ENCODE assay signal across 8 mouse cellular contexts in genomic region chr19:42430981-42431380, GRCm38 (mm10). TPM values are rescaled to one million over a fixed set of nuclear protein-coding genes. Genes with fewer than 3 reads are reported as not detected.
A peak's percentile ranks its signal among the peaks of the same experiment; 100 is the strongest.
DNase-seq lines count a peak whose midpoint lies in the region; ATAC-seq and TF ChIP-seq lines count a peak whose summit lies in the region.

No protein-coding gene starts in this region.

- H3K4me3 ChIP-seq in kidney, embryonic 16.5 days (ENCODE audit: low read length) = peak overlapping the region; percentile 61
- peak overlapping the region; percentile 54 for H3K4me3 ChIP-seq in cortical plate, adult 2 months (ENCODE audit: insufficient read depth, low read length)
- peak overlapping the region; percentile 58 for H3K4me3 ChIP-seq in hindbrain, postnatal 0 days (ENCODE audit: low read length)
- H3K4me3 ChIP-seq in neural tube, embryonic 11.5 days (ENCODE audit: low read depth, low read length) = peak overlapping the region; percentile 65

- TF ChIP-seq CTCF in cortical plate, adult 2 months (IDR thresholded peaks at IDR 0.05; ENCODE audit: extremely low read depth, insufficient read depth, low read length) = no peak
- no peak for TF ChIP-seq CTCF in hindbrain, postnatal 0 days (IDR thresholded peaks at IDR 0.05; ENCODE audit: low read depth)

- no peak for TF ChIP-seq POLR2A in cortical plate, adult 2 months (IDR thresholded peaks at IDR 0.05; ENCODE audit: extremely low read depth, insufficient read depth, low read length)

- peaks cover 65% of the 10 kb centered on the region for H3K27me3 ChIP-seq in kidney, embryonic 16.5 days (ENCODE audit: insufficient read depth, low read length)
- H3K27me3 ChIP-seq in hindbrain, postnatal 0 days (ENCODE audit: insufficient read depth, low read length) = 0 out of 2 replicates have a peak, but pooled peaks cover 4% of the 10 kb centered on the region
- peaks cover 29% of the 10 kb centered on the region for H3K27me3 ChIP-seq in neural tube, embryonic 11.5 days (ENCODE audit: control insufficient read depth, insufficient read depth, low read length)

- 0 out of 2 replicates have a peak overlapping the region, but pooled peaks have one; percentile 44 for H3K9ac ChIP-seq in kidney, embryonic 16.5 days (replicated peaks; ENCODE audit: low read length)
- H3K9ac ChIP-seq in hindbrain, postnatal 0 days (replicated peaks; ENCODE audit: low read length) = peak overlapping the region; percentile 81
- peak overlapping the region; percentile 49 for H3K9ac ChIP-seq in neural tube, embryonic 11.5 days (ENCODE audit: low read length)

- ATAC-seq in kidney, embryonic 16.5 days (ENCODE audit: low FRiP score, low TSS enrichment) = 0 out of 2 replicates have a peak, but pooled peaks have one; percentile 6
- ATAC-seq in hindbrain, postnatal 0 days = peak; percentile 4; the same call in 1 of the 2 replicates
- ATAC-seq in neural tube, embryonic 11.5 days (ENCODE audit: insufficient read depth, low FRiP score, low TSS enrichment) = no peak

- WGBS in kidney, embryonic 16.5 days = 0% methylated on average over 19 of the region's 19 CpGs
- WGBS in hindbrain, postnatal 0 days = under 1% methylated on average over 19 of the region's 19 CpGs
- WGBS in neural tube, embryonic 11.5 days = 4% methylated on average over 19 of the region's 19 CpGs

- no peak for DNase-seq in kidney, postnatal 4 days
- peak; percentile 39 for DNase-seq in hindbrain, postnatal 0 days (ENCODE audit: low spot score)
- DNase-seq in neural tube, embryonic 11.5 days (ENCODE audit: low spot score) = no peak
- no peak for DNase-seq in spleen, postnatal 36 days (ENCODE audit: low spot score in 2 of 2)
- DNase-seq in adrenal gland, postnatal 36 days = no peak
- no peak for DNase-seq in gastrocnemius, postnatal 25 days

- H3K27ac ChIP-seq in kidney, embryonic 16.5 days (ENCODE audit: low read length) = no peak overlapping the region
- 0 out of 2 replicates have a peak overlapping the region, but pooled peaks have one; percentile 8 for H3K27ac ChIP-seq in cortical plate, adult 2 months (ENCODE audit: insufficient read depth, low read length)
- H3K27ac ChIP-seq in hindbrain, postnatal 0 days = no peak overlapping the region
- no peak overlapping the region for H3K27ac ChIP-seq in neural tube, embryonic 11.5 days (ENCODE audit: low read depth, low read length)

- no peaks in the 10 kb centered on the region for H3K36me3 ChIP-seq in kidney, embryonic 16.5 days (ENCODE audit: insufficient read depth, low read length)
- H3K36me3 ChIP-seq in hindbrain, postnatal 0 days (ENCODE audit: insufficient read depth, low read length) = no peaks in the 10 kb centered on the region
- no peaks in the 10 kb centered on the region for H3K36me3 ChIP-seq in neural tube, embryonic 11.5 days (ENCODE audit: control insufficient read depth, insufficient read depth, low read length)

- H3K4me2 ChIP-seq in kidney, embryonic 16.5 days (replicated peaks; ENCODE audit: low read depth, low read length) = peak overlapping the region; percentile 96
- peak overlapping the region; percentile 77 for H3K4me2 ChIP-seq in hindbrain, postnatal 0 days (ENCODE audit: low read depth, low read length)
- H3K4me2 ChIP-seq in neural tube, embryonic 11.5 days (ENCODE audit: low read depth) = peak overlapping the region; percentile 85

- H3K4me1 ChIP-seq in kidney, embryonic 16.5 days (ENCODE audit: insufficient read depth, low read length) = peaks cover 12% of the 10 kb centered on the region
- no peaks in the 10 kb centered on the region for H3K4me1 ChIP-seq in cortical plate, adult 2 months (ENCODE audit: control insufficient read depth, insufficient read depth, low read length)
- H3K4me1 ChIP-seq in hindbrain, postnatal 0 days (ENCODE audit: insufficient read depth, low read length) = no peaks in the 10 kb centered on the region
- H3K4me1 ChIP-seq in neural tube, embryonic 11.5 days (ENCODE audit: control insufficient read depth, insufficient read depth, low read length) = peaks cover 10% of the 10 kb centered on the region; the same call in 1 of the 2 replicates

- H3K9me3 ChIP-seq in kidney, embryonic 16.5 days (ENCODE audit: low read length) = no peaks in the 10 kb centered on the region
- H3K9me3 ChIP-seq in hindbrain, postnatal 0 days (ENCODE audit: low read length) = no peaks in the 10 kb centered on the region
- no peaks in the 10 kb centered on the region for H3K9me3 ChIP-seq in neural tube, embryonic 11.5 days (ENCODE audit: control insufficient read depth, low read length)

RNA-seq across cellular contexts. Expression of gene Crtac1, which starts 0.6 kb away (rescaled TPM):
- 6.0 and 6.2 TPM in 2 replicates for polyA plus RNA-seq in kidney, embryonic 16.5 days (2015; fragmentation: Nextera tagmentation; extraction: Ambion mirVana)
- 48.1 and 53.4 TPM in 2 replicates for polyA plus RNA-seq in cortical plate, adult 2 months (2012; rRNA removed)
- total RNA-seq in hindbrain, postnatal 0 days (2014; rRNA removed) = 31.3 and 34.8 TPM in 2 replicates
- polyA plus RNA-seq in hindbrain, postnatal 0 days (2015; fragmentation: Nextera tagmentation; extraction: Ambion mirVana) = 50.2 and 53.1 TPM in 2 replicates
- 35.0 and 35.5 TPM in 2 replicates for polyA plus RNA-seq in neural tube, embryonic 11.5 days (2014; fragmentation: Nextera tagmentation; extraction: Ambion mirVana)
- total RNA-seq in adrenal gland, postnatal 36 days (2021) = under 1 TPM; 0.30 to 0.93 TPM
- under 1 TPM in 1 of 2 experiments, not detected in 1; 0.29 TPM for total RNA-seq in gastrocnemius, postnatal 25 days (2021)
